Mouse (Mus musculus) erythroblast, embryonic 14.5 days (primary cell): ENCODE data around the gene Slc26a5.

ENCODE experiments used
- GATA1 ChIP-seq: IDR thresholded peaks from 2 replicates; pipeline ENCODE4 v1.6.1; 2012; ENCODE audit warnings: low read length, inconsistent platforms, mixed read lengths
- TAL1 ChIP-seq: IDR thresholded peaks from 3 replicates; pipeline ENCODE4 v1.6.1; 2012; ENCODE audit warnings: low read length, inconsistent platforms, mixed read lengths

DNA sequence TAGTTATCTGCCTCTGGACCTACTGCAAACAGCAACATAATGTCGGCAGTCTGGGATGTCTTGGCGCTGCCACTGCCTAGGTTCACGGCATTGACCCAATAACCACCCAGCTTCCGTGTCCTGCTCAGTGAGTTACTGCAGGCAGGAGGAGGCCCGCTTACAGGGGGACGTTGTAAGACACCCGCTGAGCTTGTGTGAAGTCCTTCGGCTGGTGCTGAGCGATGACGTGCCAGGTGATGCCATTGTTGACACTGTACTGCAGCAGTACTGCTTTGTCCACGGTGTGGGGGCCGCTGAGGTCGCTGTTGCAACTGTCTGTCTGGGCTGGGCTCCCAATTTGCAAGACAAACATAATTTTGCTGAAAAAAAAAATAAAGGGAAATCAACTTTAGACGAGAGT lies 31.2 kb upstream of the Slc26a5 start:
- TF ChIP-seq GATA1 (no peak), TAL1 (no peak)
